Mouse (Mus musculus) liver, postnatal 0 days (tissue): ENCODE results near the gene Pck2.

Experiments
- CTCF ChIP-seq: sonication (generic); IDR thresholded peaks from 2 replicates; pipeline ENCODE4 v1.5.1; 2016; ENCODE audit warnings: antibody characterized with exemption, low read depth
- EP300 ChIP-seq: IDR thresholded peaks from 2 replicates; pipeline ENCODE4 v1.6.1; 2016; ENCODE audit warnings: antibody characterized with exemption, low read depth, mild to moderate bottlenecking

DNA sequence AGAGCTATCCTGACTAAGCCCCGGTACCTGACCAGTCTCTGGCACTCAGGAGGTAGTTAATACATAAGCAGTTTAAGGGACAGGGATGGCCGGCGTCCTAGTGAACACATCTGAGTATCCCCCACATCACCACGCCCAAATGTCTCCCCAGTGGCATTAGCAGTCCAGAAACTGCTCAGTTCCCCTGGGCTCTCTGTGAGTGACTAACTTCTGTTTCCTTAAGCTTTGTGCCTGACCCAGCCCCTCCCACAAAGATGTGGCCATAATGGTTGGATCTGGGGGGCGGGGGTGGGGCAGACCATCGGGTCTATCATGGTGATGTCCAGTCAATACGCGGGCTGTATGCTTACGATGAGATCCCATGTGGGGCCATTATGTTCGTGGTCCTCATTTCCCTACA lies 30.5 kb upstream of the Pck2 start:
- TF ChIP-seq CTCF, result no peak
- no peak for TF ChIP-seq EP300
